Mouse (Mus musculus) gastrocnemius, postnatal 25 days (tissue): ENCODE results near the gene Gm26620. TPM values are rescaled to one million over a fixed set of nuclear protein-coding genes. Genes with fewer than 3 reads are reported as not detected.

Source experiments
- DNase-seq: peaks from one replicate; pipeline ENCODE4 v3.0.0; 2022
- long read RNA-seq, 2 experiments: library from polyadenylated mRNA; stranded (forward); transcript quantifications; one replicate each; pipeline ENCODE4 v2.0.0; 2021
- total RNA-seq, 2 experiments: library from RNA; stranded (reverse); gene quantifications; 1 replicate in 1 of 2; 2 replicates in 1 of 2; pipeline ENCODE4 v1.2.3; 2021

Gm26620 gene
- under 1 TPM in 1 of 2 experiments, not detected in 1; 0.35 TPM for total RNA-seq
- long read RNA-seq, experiment 1, partial matches to known transcripts, result 0 of 1 reads
- long read RNA-seq, experiment 1, other reads (novel, unspliced or antisense), result 0 of 1 reads
- long read RNA-seq, experiment 2, result 0 reads

- peak; percentile 82 for DNase-seq
Observed at GRCm38 (mm10) chr1:170884978-170885561, at the start of gene Gm26620, which contains the start of gene Dusp12. Gm26620 (plus strand) TSS chr1:170885065. Dusp12 (minus strand) TSS chr1:170885540.

GRCm38 (mm10) chr1:170839685-170840084 is 45.2 kb upstream of the Gm26620 start:
- no peak for DNase-seq

- DNase-seq, result no peak
Observed at GRCm38 (mm10) chr1:170844380-170844779, 40.5 kb upstream of the Gm26620 start.

GRCm38 (mm10) chr1:170845448-170846307 is 39.2 kb upstream of the Gm26620 start:
- no peak for DNase-seq

- DNase-seq, result no peak
Observed at GRCm38 (mm10) chr1:170850007-170850406, 34.9 kb upstream of the Gm26620 start.

GRCm38 (mm10) chr1:170850637-170851624 is 33.9 kb upstream of the Gm26620 start:
- no peak for DNase-seq

- no peak for DNase-seq
Observed at GRCm38 (mm10) chr1:170853604-170854003, 31.3 kb upstream of the Gm26620 start.

GRCm38 (mm10) chr1:170855056-170855760 is 29.7 kb upstream of the Gm26620 start:
- no peak for DNase-seq

- no peak for DNase-seq
Observed at GRCm38 (mm10) chr1:170857369-170857768, 27.5 kb upstream of the Gm26620 start.

- no peak for DNase-seq
Observed at GRCm38 (mm10) chr1:170858872-170859271, 26.0 kb upstream of the Gm26620 start.

- no peak for DNase-seq
Observed at GRCm38 (mm10) chr1:170861671-170862434, 23.0 kb upstream of the Gm26620 start.

GRCm38 (mm10) chr1:170862435-170862717 is 22.5 kb upstream of the Gm26620 start:
- DNase-seq, result no peak

- DNase-seq, result no peak
Observed at GRCm38 (mm10) chr1:170863033-170863432, 21.8 kb upstream of the Gm26620 start.

- no peak for DNase-seq
Observed at GRCm38 (mm10) chr1:170864234-170864633, 20.6 kb upstream of the Gm26620 start.

- DNase-seq, result no peak
Observed at GRCm38 (mm10) chr1:170864754-170865153, 20.1 kb upstream of the Gm26620 start.

- no peak for DNase-seq
Observed at GRCm38 (mm10) chr1:170865406-170865805, 19.5 kb upstream of the Gm26620 start.

- no peak for DNase-seq
Observed at GRCm38 (mm10) chr1:170866992-170867690, 17.7 kb upstream of the Gm26620 start.

- DNase-seq, result peak; percentile 92
Observed at GRCm38 (mm10) chr1:170867691-170868105, 17.2 kb upstream of the Gm26620 start, which contains the start of gene Atf6. Atf6 (minus strand) TSS chr1:170867771.

GRCm38 (mm10) chr1:170868107-170868904 is 16.6 kb upstream of the Gm26620 start:
- DNase-seq, result peak; percentile 42
